Mouse (Mus musculus) E14TG2a.4 (cell line): ENCODE measurements at regions not wholly inside any gene's neighbourhood (a gene's known extent, or its start where the extent isn't known, plus 50 kb on each side); places are given as distances from the start of the nearest gene placed in this dataset.

Experiments used
- CTCF ChIP-seq: conservative IDR thresholded peaks from 2 replicates; pipeline ENCODE4 v1.5.1; 2014; ENCODE audit warnings: low read length
- NANOG ChIP-seq: IDR thresholded peaks from 2 replicates; pipeline ENCODE4 v1.6.1; 2014; ENCODE audit warnings: borderline replicate concordance, low read length, mixed read lengths

DNA sequence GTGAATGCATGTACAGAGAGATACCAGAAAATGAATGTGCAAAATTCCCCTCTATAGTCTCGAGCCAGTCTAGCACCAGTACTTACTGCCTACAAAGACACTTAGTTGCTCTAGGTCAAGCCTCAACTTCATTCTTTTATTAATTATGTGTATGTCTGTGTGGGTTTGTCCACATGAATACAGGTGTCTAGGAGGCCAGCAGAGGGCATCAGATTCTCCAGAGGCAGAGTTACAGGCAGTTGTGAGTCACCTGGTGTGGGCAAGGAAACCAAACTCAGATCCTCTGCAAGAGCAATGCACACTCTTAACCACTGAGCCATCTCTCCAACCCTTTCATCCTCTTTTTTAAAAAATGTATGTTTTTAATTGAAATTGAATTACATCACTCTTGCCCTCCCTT lies 105.8 kb downstream of the Wscd1 start:
- TF ChIP-seq CTCF (no peak), NANOG (no peak)
